11 mouse cellular contexts compared by ENCODE assay signal in genomic region chr15:3514027-3514426, GRCm38 (mm10).
"Had no signal": no experiment of that assay in that cellular context is flagged by ENCODE, and none has a peak within 500 bp of the region (broad histone marks: within the 10 kb centered on the region; RNA-seq: fewer than 3 reads in every experiment).

No protein-coding gene starts in this region.

- DNase-seq: lung, adult 2 months; lung, postnatal 4 days; midbrain, embryonic 14.5 days; retina, postnatal 1 day; right cerebral cortex, adult 18-20 months; right cerebral cortex, postnatal 25 days; right cerebral cortex, postnatal 4 days; spleen, adult 18-20 months; thymus, adult 18-20 months; thymus, postnatal 14 days; thymus, postnatal 36 days had no signal
